Mouse (Mus musculus) heart, postnatal 25 days (tissue): Measurements from ENCODE around the gene Foxl1. TPM values are rescaled to one million over a fixed set of nuclear protein-coding genes. Genes with fewer than 3 reads are reported as not detected.

Source experiments
- DNase-seq: peaks from one replicate; pipeline ENCODE4 v3.0.0; 2022; ENCODE audit warnings: low spot score
- intact Hi-C: fragments of 180-260 bp; cut with DNase I; formaldehyde crosslinking; loops from one replicate; pipeline ENCODE4 v1.15.1; 2025
- microRNA-seq: library from miRNA; unstranded; fragments of <30 nt; microRNA quantifications from one replicate; pipeline ENCODE4 v1.2.0, GENCODE M21; 2022
- total RNA-seq, 2 experiments: library from RNA; stranded (reverse); gene quantifications; 2 replicates each; pipeline ENCODE4 v1.2.3; 2021

Gene Foxl1
- total RNA-seq, 2 experiments from 2014 or later, result 0.16 TPM; not detected in 1

DNA sequence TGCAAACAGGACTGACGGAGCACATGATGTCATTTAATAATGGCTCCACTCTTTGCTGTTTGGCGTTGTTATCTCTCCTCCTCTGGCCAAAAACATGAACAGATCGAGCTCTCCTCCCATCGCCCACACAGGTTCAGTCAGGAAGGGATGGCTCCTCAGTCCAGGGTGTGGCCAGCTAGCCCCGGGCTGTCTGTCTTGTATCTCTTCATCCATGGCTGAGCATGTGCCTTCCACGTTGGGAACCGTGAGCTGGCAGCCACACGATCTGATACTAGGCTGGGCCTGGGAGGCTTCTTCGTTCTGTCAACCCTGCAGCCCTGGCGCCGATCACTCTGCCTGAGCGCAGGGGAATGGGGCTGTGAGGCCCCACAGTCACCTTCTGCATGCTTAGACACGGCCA lies 31.1 kb downstream of the Foxl1 start:
- no peak for DNase-seq
- intact Hi-C loops, result no loop called here

DNA sequence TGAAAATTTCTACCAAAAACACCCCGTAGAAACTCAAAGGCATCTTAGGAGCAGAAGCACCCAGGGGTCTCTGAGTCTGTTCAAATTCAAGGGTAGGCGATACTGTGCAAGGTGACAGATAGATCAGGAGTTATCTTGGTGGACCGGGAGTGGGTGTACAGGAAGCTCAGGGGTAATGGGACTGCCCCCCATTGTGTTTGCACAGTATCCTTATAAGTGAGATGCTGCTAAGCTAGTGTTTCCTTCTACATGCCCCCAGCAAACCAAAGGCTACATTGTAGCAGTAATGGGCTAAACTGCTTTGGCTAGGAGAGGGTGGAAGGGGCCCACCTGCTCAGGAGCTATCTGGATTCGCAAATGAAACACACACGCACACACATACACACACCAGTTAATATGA lies 33.7 kb downstream of the Foxl1 start:
- no peak for DNase-seq
- intact Hi-C loops, result no loop called here

DNA sequence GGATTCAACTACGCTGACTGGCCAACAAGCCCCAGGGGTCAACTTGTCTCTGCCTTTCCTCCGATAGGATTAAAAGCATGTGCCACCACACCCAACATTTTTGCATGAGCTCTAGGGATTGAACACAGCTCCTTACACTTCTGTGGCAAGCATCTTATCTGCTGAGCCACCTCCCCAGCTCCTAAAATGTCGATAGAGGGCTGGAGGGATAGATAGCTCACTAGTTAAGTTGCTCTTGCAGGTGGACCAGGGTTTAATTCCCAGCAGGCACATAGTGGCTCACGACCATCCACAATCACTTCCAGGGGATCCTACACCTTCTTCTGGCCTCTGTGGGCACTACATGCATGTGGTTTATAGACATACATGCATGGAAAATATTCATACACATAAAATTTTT lies 34.7 kb downstream of the Foxl1 start:
- intact Hi-C loops, result no loop called here
- no peak for DNase-seq

DNA sequence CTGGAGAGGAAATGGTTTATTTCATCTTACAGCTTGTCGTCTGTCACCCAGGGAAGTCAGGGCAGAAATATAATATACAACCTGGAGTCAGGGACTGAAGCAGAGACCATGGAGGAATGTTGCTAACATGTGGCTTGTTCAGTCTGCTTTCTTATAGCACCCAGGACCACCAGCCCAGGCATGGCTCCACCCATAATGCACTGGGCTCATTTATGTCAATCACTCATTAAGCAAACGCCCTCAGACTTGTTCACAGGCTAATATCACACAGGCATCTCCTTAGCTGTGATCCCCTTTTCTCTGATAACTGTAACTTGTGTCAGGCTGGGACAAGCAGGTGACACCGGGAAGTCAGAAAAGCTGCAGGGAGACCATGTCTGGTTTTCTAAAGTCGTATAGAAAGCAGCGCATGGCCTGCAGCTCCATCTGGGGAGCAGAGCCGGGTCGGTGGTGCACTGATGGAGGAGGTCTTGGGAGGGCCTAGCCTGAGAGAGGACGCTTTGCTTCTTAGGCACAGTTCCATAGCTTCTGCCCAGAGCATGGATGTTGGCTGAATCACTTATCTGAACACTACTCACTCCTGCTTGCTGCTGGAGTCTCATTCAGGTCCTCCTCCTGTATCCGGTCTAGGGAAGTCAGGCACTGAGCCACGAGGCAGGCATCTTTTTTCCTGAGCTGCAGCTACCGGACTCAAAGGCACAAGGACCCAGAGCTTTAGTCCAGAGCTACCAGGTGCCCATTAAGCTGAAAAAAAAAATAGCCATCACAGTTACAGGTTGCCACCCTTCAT lies 35.4 kb downstream of the Foxl1 start:
- DNase-seq, result no peak
- intact Hi-C loops, result no loop called here

DNA sequence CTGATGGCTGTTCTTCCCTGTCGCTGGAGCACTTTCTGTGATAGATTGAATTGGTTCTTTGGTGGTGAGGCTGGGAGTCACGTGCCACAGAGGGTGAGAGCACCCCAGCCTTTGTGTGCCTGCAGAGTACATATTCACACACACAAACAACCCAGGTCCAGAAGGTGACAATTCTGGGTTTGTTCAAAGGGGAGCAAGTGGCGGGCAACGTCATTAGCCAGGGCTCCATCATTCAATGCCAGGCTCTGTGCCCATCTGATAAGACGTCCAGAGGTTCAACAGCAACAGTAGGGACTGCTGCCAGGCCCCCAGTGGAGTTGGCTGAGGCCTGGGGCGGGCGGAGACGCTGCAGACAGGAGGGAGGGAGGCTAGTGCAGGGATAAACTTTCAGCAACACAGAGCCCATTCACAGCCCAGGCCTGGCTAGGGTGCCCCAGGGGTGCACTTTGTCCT lies 36.3 kb downstream of the Foxl1 start:
- intact Hi-C loops, result no loop called here
- no peak for DNase-seq

DNA sequence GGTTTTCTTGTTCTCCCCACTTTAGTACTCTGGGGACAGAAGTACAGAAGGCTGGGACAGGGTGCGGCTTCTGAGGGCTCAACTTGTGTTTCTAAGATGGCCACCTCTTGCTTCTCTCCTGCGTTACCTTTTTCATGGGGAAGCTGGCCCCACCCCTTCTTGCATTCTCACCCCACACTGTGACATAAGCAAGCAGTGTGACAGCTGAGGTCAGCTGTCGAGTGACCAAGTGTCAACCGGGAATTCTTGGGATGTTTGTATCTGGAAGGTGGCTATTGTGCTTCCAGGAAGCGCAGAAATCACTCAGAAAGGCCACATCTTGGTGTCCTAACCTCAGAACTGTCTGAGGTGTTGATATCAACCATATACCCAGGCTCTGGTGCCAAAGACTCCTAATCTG lies 40.3 kb downstream of the Foxl1 start:
- intact Hi-C loops, result no loop called here
- no peak for DNase-seq

DNA sequence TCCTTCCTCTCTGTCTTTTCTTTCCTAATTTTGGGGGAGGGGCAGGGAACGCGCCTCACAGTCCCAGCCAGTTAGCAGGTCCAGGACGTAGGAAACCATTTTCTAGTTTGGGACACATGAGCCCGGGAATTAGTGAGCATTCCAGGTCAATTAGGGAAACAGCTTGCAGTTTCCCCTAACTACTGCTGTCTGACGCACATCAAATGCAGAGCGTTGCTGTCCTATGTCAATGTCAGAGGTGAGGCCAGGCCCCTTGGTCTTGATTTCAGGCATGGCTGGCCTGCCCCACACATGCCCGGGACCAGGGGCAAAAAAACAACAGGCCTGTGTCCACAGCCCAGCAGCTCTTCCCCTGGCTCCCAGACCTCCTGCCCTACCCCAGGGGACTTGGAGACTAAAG lies 42.4 kb downstream of the Foxl1 start:
- no peak for DNase-seq
- intact Hi-C loops, result no loop called here

DNA sequence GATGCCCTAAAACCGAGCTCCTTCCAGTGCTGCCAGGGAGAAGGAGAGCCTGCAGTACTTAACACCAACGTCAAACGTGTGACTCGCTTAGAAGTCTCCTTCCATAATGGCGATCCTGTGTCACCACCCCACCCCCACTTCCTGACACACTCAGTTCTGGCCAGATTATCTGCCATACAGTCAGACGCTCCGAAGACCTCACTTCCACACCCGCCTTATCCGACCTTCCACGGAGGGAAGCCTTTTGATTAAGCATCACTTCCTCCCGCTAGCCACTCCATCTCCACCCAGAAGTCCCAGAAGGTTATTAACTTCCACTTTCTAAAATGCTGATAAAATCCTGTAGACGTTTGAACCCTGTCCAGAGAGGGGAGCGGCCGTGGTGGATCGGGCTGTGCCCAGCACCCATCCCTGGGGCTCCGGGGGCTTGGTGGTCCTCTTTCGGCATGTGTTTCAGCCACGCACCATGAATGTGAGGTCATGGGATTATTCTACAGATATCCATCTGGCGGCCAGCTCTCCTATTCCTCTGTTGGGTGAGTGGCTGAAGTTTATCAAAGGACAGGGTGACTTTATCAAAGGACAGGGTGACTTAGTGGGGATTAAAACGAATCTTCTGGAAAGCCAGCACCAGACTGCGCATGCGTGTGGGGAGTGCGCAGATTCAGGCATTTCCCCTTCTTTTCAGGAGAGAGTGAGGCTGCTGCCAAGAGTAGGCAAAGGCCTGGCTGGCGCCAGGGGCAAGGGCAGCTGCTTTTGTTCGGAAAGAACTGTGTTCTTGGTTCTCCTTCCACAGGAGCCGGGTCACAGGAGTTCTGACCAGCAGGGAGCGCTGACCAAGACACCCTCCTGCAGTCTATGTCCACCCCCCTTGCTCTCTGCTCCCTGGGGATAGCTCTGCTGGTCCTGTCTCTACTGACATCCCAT lies 43.1 kb downstream of the Foxl1 start:
- DNase-seq, result peak; percentile 57
- intact Hi-C loops, result no loop called here

DNA sequence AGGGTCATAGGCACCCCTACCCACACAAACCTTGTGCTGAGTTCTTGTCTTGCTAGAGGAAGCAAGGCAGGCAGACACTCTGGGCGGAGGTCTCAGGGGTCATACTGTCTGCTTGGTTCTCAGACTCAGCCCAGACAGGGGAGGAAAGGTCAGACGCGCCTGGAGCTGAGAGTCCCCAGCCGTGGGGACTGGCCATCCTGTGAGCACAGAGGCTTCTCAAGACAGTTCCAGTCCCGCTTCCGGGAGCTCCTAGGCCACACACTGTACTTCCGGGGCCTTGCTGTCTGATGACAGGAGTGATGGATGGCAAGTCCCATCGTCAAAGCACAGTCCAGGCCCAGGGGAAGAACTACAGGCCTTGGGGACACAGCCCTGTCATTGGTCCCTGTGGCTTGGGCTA lies 44.8 kb downstream of the Foxl1 start:
- DNase-seq, result no peak
- intact Hi-C loops, result no loop called here

DNA sequence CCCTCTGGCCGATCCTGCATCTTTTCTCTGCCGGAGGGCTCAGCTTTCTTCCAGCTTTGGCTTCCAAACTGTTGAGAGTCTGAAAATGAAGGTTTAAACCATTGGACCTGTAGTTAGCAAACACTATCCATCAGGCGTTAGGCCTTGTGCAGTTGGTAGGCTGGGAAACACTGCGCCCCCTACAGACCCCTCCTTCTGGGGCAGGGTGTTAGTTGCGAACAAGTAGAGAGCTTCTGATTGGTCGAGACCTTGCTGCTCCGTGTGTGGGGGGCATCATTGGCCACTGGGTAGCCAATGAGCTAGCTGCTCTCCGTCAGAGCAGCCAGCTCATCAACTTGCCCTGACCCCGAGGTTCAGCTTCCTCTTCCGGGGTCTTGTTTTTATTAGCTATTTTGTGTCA lies 46.4 kb downstream of the Foxl1 start:
- intact Hi-C loops, result no loop called here

DNA sequence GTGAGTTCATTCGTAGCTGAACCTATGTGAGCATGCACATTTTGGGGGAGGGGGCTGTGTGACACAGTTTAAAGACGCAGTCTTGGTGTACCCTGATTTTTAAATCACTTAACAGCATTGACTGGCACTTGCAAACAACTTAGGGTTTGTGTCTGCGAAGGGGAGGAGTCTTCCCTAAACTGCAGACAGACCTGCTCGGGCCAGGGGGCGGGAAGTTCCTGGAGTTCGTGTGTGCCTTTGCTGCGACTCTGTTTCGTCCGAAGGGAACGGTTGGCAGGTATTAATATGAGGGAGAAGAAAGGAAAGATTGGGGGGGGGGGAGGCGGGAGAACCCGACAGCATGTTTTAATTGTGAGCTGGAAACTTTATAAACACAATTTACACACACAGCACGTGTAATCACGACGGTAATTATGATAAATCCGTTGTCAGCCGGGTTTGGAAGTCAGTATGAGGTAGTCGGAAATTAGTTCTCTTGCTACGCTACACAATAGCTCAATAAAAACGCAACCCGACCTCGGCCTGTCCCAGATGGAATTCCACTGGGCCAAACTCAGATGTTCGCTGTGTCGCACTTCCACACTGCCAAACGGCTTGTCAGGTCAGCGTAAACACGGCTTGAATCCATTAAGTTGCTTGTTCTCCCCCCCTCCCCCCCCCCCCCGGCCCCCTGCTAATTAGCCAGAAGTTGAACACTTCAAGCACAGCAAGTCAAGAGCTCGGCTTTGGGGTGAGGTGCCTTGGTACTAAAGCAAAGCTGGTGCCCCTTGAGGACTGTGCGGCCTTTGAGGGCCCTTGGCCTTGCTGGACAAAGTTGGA lies 47.2 kb downstream of the Foxl1 start:
- intact Hi-C loops, result no loop called here
- DNase-seq, result no peak

More for the DNA sequence above, 46.4 kb downstream of the Foxl1 start:
- DNase-seq, result no peak

DNA sequence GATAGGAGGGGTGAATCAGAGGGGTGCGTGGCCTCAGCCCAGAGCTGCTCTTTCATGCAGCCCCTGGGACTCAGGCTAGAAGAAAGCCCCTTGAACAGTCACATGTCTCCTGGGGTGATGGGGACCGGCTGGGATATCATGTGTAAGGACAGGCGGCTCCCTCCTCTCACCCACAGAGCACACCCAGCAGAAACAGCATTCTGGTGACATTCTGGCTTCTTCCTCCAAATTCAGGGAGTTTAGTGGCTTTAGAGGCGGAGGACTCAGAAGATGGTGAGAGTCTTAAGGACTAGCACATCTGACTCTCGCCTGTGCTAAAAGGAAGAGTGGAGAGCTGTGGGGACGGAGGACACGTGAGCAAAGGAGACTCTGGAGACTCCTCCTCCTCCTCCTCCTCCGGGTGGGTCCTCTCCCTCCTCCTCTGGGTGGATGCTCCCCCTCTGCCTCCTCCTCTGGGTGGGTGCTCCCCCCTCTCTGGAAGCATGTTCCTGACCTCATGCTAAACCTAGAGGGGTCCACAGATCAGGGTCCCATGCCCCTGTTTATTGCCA lies 47.9 kb downstream of the Foxl1 start:
- no peak for DNase-seq
- intact Hi-C loops, result no loop called here

DNA sequence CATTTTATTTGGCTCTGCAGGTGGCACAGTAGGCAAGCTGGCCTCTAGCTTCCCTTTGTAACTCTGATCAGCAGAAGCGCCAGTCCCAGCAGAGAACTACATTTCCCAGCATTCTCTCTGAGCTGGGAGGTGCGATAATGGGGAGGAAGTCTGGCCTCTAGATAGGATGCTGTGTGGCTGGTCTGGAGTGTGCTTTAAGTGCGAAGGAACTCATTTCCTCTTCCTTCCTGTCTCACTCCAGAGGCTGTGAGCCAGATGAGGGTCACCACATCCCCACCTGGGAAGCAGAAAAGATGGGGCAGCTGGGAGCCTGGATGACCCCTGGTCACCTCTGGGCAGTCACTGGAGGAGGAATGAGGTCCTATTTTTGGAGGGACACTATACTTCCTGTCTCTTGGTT lies 48.6 kb downstream of the Foxl1 start:
- DNase-seq, result no peak
- intact Hi-C loops, result no loop called here

Small RNA genes within 50 kb of the gene (microRNA-seq; reads per million reads assigned to microRNA genes)
- gene Gm27530, result not detected

Other genes with a start within 250 kb of the Foxl1 start
- gene Foxf1, start 43.6 kb upstream of the Foxl1 start, total RNA-seq, result under 1 TPM in 1 of 2 experiments, not detected in 1; 0.20 TPM
- 10 to 100 TPM; 13.2 to 14.2 TPM for gene Mthfsd, start 19.5 kb upstream of the Foxl1 start, total RNA-seq
- 1 to 10 TPM; 2.0 to 2.2 TPM for gene Foxc2, start 11.8 kb upstream of the Foxl1 start, total RNA-seq